Mouse (Mus musculus) midbrain, postnatal 0 days (tissue): ENCODE measurements at regions not wholly inside any gene's neighbourhood (a gene's known extent, or its start where the extent isn't known, plus 50 kb on each side); places are given as distances from the start of the nearest gene placed in this dataset.

ENCODE experiments used
- ATAC-seq: fragments of 200-750 bp; cut with Nextera tagmentation; 2 replicates; pipeline ENCODE4 v1.8.0; 2017; ENCODE audit warnings: moderate number of reproducible peaks, mild to moderate bottlenecking, moderate TSS enrichment, moderate library complexity; ENCODE audit not compliant: low FRiP score
- DNase-seq: peaks from one replicate; pipeline ENCODE4 v3.0.0-alpha.2; 2015; ENCODE audit warnings: low spot score
- H3K27ac ChIP-seq: fragments of 300-500 bp; sonication (generic); 2 replicates; pipeline ENCODE4 v1.5.1; 2014; ENCODE audit warnings: low read depth, mild to moderate bottlenecking, low read length, mixed read lengths
- H3K27me3 ChIP-seq: fragments of 300-500 bp; sonication (generic); 2 replicates; pipeline ENCODE4 v1.6.1; 2014; ENCODE audit warnings: low read length, control low read depth, mixed read lengths; ENCODE audit not compliant: insufficient read depth
- H3K36me3 ChIP-seq: fragments of 300-500 bp; sonication (generic); 2 replicates; pipeline ENCODE4 v1.6.1; 2014; ENCODE audit warnings: low read length, control low read depth, mixed read lengths; ENCODE audit not compliant: insufficient read depth
- H3K4me1 ChIP-seq: fragments of 300-500 bp; sonication (generic); 2 replicates; pipeline ENCODE4 v1.6.1; 2014; ENCODE audit warnings: mild to moderate bottlenecking, control low read depth, antibody characterized with exemption, low read length, mixed read lengths; ENCODE audit not compliant: insufficient read depth
- H3K4me2 ChIP-seq: fragments of 300-500 bp; sonication (generic); 2 replicates; pipeline ENCODE4 v1.6.1; 2014; ENCODE audit warnings: low read depth, mild to moderate bottlenecking, low read length, mixed read lengths; ENCODE audit not compliant: poor library complexity, severe bottlenecking
- H3K4me3 ChIP-seq: fragments of 300-500 bp; sonication (generic); 2 replicates; pipeline ENCODE4 v1.5.1; 2014; ENCODE audit warnings: low read depth, mild to moderate bottlenecking, low read length, moderate library complexity
- H3K9ac ChIP-seq: fragments of 300-500 bp; sonication (generic); replicated peaks from 2 replicates; pipeline ENCODE4 v1.6.1; 2014; ENCODE audit warnings: mild to moderate bottlenecking, low read length, moderate library complexity, mixed read lengths; ENCODE audit not compliant: poor library complexity, severe bottlenecking
- H3K9me3 ChIP-seq: fragments of 300-500 bp; sonication (generic); 2 replicates; pipeline ENCODE4 v1.6.1; 2016; ENCODE audit warnings: low read length, control low read depth
- CTCF ChIP-seq: IDR thresholded peaks from 2 replicates; pipeline ENCODE4 v1.5.1; 2016; ENCODE audit warnings: antibody characterized with exemption, mild to moderate bottlenecking
- WGBS: fragments of 180-500 bp; shearing (Covaris S2); extraction: QIAGEN DNeasy Blood & Tissue Kit; methylation state at CpG from one replicate; pipeline ENCODE4 v1.1.7; 2014; 5-methylcytosine and 5-hydroxymethylcytosine counted together

- H3K4me3 ChIP-seq, result no peak overlapping the region
- H3K27ac ChIP-seq, result no peak overlapping the region
- H3K9ac ChIP-seq, result no peak overlapping the region
- no peak overlapping the region for H3K4me2 ChIP-seq
- WGBS, result 89% methylated on average over 4 of the region's 4 CpGs
- H3K4me1 ChIP-seq, result no peaks in the 10 kb centered on the region
- ATAC-seq (no peak), DNase-seq (no peak)
- H3K36me3 ChIP-seq, result no peaks in the 10 kb centered on the region
- no peak for TF ChIP-seq CTCF
- no peaks in the 10 kb centered on the region for H3K9me3 ChIP-seq
- no peaks in the 10 kb centered on the region for H3K27me3 ChIP-seq
Measured at GRCm38 (mm10) chr1:12612102-12612501, 1198.2 kb downstream of the A830018L16Rik start.

- TF ChIP-seq CTCF, result no peak
- no peak overlapping the region for H3K9ac ChIP-seq
Measured at GRCm38 (mm10) chr1:12615303-12615702, 1201.4 kb downstream of the A830018L16Rik start.

GRCm38 (mm10) chr1:12615733-12616481 is 1202.0 kb downstream of the A830018L16Rik start:
- Histone ChIP-seq H3K27ac (no peak overlapping the region), H3K4me1 (no peaks in the 10 kb centered on the region), H3K9ac (no peak overlapping the region), H3K27me3 (no peaks in the 10 kb centered on the region), H3K9me3 (no peaks in the 10 kb centered on the region), H3K4me3 (no peak overlapping the region), H3K4me2 (no peak overlapping the region), H3K36me3 (no peaks in the 10 kb centered on the region)
- WGBS, result 86% methylated on average over 10 of the region's 10 CpGs
- no peak for TF ChIP-seq CTCF
- no peak for DNase-seq
- no peak for ATAC-seq

More at GRCm38 (mm10) chr1:12615303-12615702, 1201.4 kb downstream of the A830018L16Rik start:
- H3K36me3 ChIP-seq, result no peaks in the 10 kb centered on the region
- no peak overlapping the region for H3K4me2 ChIP-seq
- H3K4me1 ChIP-seq, result no peaks in the 10 kb centered on the region
- H3K4me3 ChIP-seq, result no peak overlapping the region
- no peak overlapping the region for H3K27ac ChIP-seq
- ATAC-seq, result no peak
- DNase-seq, result no peak
- H3K27me3 ChIP-seq, result no peaks in the 10 kb centered on the region
- H3K9me3 ChIP-seq, result no peaks in the 10 kb centered on the region
- WGBS, result 91% methylated on average over 3 of the region's 3 CpGs

- Histone ChIP-seq H3K27me3 (no peaks in the 10 kb centered on the region), H3K4me3 (no peak overlapping the region), H3K4me1 (no peaks in the 10 kb centered on the region), H3K4me2 (no peak overlapping the region), H3K9me3 (no peaks in the 10 kb centered on the region), H3K9ac (no peak overlapping the region), H3K36me3 (no peaks in the 10 kb centered on the region), H3K27ac (no peak overlapping the region)
- no peak for TF ChIP-seq CTCF
- no peak for DNase-seq
- no peak for ATAC-seq
- 81% methylated on average over 2 of the region's 2 CpGs for WGBS
Measured at GRCm38 (mm10) chr1:12619981-12620380, 1206.1 kb downstream of the A830018L16Rik start.

GRCm38 (mm10) chr1:12620825-12621224 is 1206.9 kb downstream of the A830018L16Rik start:
- no peaks in the 10 kb centered on the region for H3K36me3 ChIP-seq
- no peaks in the 10 kb centered on the region for H3K27me3 ChIP-seq
- no peaks in the 10 kb centered on the region for H3K9me3 ChIP-seq
- H3K27ac ChIP-seq, result no peak overlapping the region
- H3K9ac ChIP-seq, result no peak overlapping the region
- WGBS, result 94% methylated on average over 6 of the region's 6 CpGs
- H3K4me2 ChIP-seq, result no peak overlapping the region
- H3K4me1 ChIP-seq, result no peaks in the 10 kb centered on the region
- ATAC-seq (no peak), DNase-seq (no peak)
- no peak for TF ChIP-seq CTCF
- no peak overlapping the region for H3K4me3 ChIP-seq

- Histone ChIP-seq H3K27ac (no peak overlapping the region), H3K36me3 (no peaks in the 10 kb centered on the region), H3K9ac (no peak overlapping the region), H3K9me3 (no peaks in the 10 kb centered on the region), H3K4me1 (no peaks in the 10 kb centered on the region), H3K27me3 (no peaks in the 10 kb centered on the region), H3K4me3 (no peak overlapping the region), H3K4me2 (no peak overlapping the region)
- DNase-seq (no peak), ATAC-seq (no peak)
- no peak for TF ChIP-seq CTCF
- 92% methylated on average over 4 of the region's 4 CpGs for WGBS
Measured at GRCm38 (mm10) chr1:12623158-12623557, 1209.3 kb downstream of the A830018L16Rik start.
